Mouse (Mus musculus): ENCODE results near the gene Hmgcll1.

DNA sequence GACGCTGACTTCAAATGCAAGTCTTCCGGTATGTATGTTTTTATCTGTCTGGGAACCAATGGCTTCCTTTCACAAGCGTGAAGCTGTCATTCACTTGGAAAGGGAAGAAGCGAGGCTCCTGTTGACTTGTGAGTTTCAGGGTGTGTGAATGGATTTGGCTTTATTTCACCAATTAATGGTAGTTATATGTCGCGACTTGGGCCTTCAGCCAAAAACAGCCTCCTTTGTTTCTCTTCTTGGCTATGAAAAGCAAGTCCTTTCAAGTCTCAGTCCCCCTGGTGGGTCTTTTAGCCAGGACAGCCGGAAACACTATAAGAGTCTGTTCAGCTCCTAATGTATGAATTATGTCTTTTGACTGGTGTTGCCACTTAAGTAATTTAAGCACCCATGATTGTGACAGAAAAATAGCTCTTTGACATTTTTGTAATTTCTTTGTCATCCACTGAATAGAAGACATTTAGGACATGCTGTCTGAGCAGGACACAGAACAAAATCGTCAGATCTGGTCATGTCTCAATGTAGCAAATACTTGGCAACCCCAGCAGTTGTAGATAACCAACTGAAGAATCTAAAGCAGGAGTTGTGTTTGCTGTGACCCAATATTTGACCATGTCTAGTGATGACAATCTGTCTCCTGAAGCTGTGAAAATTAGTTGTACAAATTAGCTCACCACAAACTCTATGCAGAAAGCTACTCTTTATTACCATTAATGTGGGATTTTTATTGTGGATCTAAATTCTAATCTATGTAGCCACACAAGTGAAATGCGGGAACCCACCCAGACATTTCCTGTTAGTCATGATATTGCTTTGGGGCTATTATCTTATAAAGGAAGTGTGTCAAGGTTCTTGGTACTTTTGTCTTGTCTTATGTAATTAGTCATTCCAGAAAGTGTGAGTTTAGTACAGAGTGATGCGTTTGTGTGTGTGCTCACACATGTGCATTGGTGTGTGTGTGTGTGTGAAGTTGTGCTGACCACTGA, 13.5 kb upstream of the Hmgcll1 start:
- TF ChIP-seq CTCF (IDR thresholded peaks at IDR 0.05; ENCODE audit: borderline replicate concordance, control insufficient read depth, extremely low read depth, insufficient read depth, low read length, poor library complexity), result no peak
- no peak for TF ChIP-seq POLR2A (IDR thresholded peaks at IDR 0.05; ENCODE audit: control insufficient read depth, extremely low read depth, insufficient read depth, low read length, poor library complexity)

Data from thymus, adult 2 months (tissue).